Mouse (Mus musculus): ENCODE measurements around the gene Kank3. TPM values are rescaled to one million over a fixed set of nuclear protein-coding genes. Genes with fewer than 3 reads are reported as not detected.

Gene Kank3
- polyA plus RNA-seq, 1 experiment from 2014 or later, result 28.7 TPM

GRCm38 (mm10) chr17:33781124-33781977, 29.0 kb upstream of the Kank3 start, which contains the start of gene Angptl4:
Angptl4 (minus strand) TSS chr17:33781830.
- H3K27ac ChIP-seq, result peak within 1 kb of the TSS; percentile 98
- H3K9me3 ChIP-seq, result no peaks in the 10 kb centered on the region
- ATAC-seq (ENCODE audit: insufficient number of reproducible peaks, insufficient read depth, low FRiP score, low TSS enrichment, low read depth), result peak; percentile 60
- H3K4me3 ChIP-seq (replicated peaks), result peak within 1 kb of the TSS; percentile 54
- H3K36me3 ChIP-seq, result peaks cover 22% of the 10 kb centered on the region
- H3K4me1 ChIP-seq (replicated peaks), result peaks cover 51% of the 10 kb centered on the region
- peak within 1 kb of the TSS; percentile 81 for H3K4me2 ChIP-seq
- H3K9ac ChIP-seq (replicated peaks), result peak within 1 kb of the TSS; percentile 66
- H3K27me3 ChIP-seq, result no peaks in the 10 kb centered on the region
- WGBS, result 2% methylated on average over 50 of the region's 50 CpGs

- peak overlapping the region; percentile 66; the same call in 1 of the 2 replicates for H3K9ac ChIP-seq (replicated peaks)
- no peak for ATAC-seq (ENCODE audit: insufficient number of reproducible peaks, insufficient read depth, low FRiP score, low TSS enrichment, low read depth)
- no peaks in the 10 kb centered on the region for H3K9me3 ChIP-seq
- peak overlapping the region; percentile 54 for H3K4me3 ChIP-seq (replicated peaks)
- H3K4me1 ChIP-seq (replicated peaks), result peaks cover 51% of the 10 kb centered on the region
- 43% methylated on average over 4 of the region's 4 CpGs for WGBS
- peak overlapping the region; percentile 81 for H3K4me2 ChIP-seq
- H3K27ac ChIP-seq, result peak overlapping the region; percentile 98
- peaks cover 14% of the 10 kb centered on the region for H3K36me3 ChIP-seq
- no peaks in the 10 kb centered on the region for H3K27me3 ChIP-seq
Measured at GRCm38 (mm10) chr17:33782067-33782466, 28.3 kb upstream of the Kank3 start.

DNA sequence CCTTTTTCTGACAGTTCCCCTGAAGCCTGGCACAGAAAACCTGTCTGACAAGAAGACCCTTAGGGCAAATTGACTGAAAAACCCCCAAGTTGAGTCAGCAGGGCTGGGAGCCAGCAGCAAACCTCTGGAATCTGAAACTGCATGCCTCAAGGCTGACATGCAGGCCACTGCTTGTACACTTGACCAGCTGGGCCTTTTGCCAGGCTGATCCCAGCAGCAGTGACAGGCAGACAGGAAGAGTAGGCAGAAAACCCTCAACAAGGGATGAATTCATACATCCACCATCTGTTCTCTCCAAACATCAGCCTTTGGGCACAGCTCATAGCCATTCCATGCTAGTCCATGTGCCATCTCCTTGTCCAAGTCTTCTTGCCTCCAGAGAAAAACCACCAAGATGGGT, 26.9 kb upstream of the Kank3 start:
- no peak overlapping the region for H3K4me3 ChIP-seq (replicated peaks)
- no peak overlapping the region; the same call in 1 of the 2 replicates for H3K27ac ChIP-seq
- no peaks in the 10 kb centered on the region for H3K27me3 ChIP-seq
- H3K9me3 ChIP-seq, result no peaks in the 10 kb centered on the region
- peaks cover 1% of the 10 kb centered on the region for H3K36me3 ChIP-seq
- peaks cover 45% of the 10 kb centered on the region for H3K4me1 ChIP-seq (replicated peaks)
- no peak overlapping the region for H3K4me2 ChIP-seq
- no peak for ATAC-seq (ENCODE audit: insufficient number of reproducible peaks, insufficient read depth, low FRiP score, low TSS enrichment, low read depth)
- no peak overlapping the region for H3K9ac ChIP-seq (replicated peaks)

DNA sequence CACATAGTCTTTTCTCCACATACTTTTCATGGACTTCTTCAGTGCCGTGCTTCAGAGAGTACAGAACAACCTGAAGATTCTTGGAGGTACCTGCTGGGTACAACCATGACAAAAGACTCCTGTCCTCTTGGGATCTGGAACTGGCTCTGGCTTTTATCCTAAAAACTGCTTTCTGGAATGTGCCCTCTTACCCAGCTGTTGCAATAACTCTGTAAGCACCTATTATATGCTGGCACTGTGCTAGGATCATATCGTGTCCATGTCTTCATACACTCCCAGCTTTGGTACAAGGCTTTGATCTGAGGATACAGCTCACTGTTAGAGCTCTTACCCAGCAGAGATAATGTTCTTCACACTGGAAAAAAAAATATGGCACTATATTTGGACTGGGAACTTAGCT, 25.4 kb upstream of the Kank3 start:
- no peak overlapping the region for H3K27ac ChIP-seq
- no peak overlapping the region for H3K9ac ChIP-seq (replicated peaks)
- no peak overlapping the region for H3K4me2 ChIP-seq
- peaks cover 31% of the 10 kb centered on the region for H3K4me1 ChIP-seq (replicated peaks)
- H3K9me3 ChIP-seq, result no peaks in the 10 kb centered on the region
- H3K4me3 ChIP-seq (replicated peaks), result no peak overlapping the region
- no peak for ATAC-seq (ENCODE audit: insufficient number of reproducible peaks, insufficient read depth, low FRiP score, low TSS enrichment, low read depth)
- 87% methylated on average over 2 of the region's 2 CpGs for WGBS
- H3K36me3 ChIP-seq, result no peaks in the 10 kb centered on the region
- H3K27me3 ChIP-seq, result no peaks in the 10 kb centered on the region

GRCm38 (mm10) chr17:33786375-33786774, 23.9 kb upstream of the Kank3 start:
- Histone ChIP-seq H3K27ac (no peak overlapping the region), H3K9me3 (no peaks in the 10 kb centered on the region), H3K36me3 (no peaks in the 10 kb centered on the region), H3K4me3 (replicated peaks) (no peak overlapping the region), H3K4me2 (no peak overlapping the region), H3K4me1 (replicated peaks) (peaks cover 17% of the 10 kb centered on the region), H3K27me3 (no peaks in the 10 kb centered on the region), H3K9ac (replicated peaks) (no peak overlapping the region)
- no peak for ATAC-seq (ENCODE audit: insufficient number of reproducible peaks, insufficient read depth, low FRiP score, low TSS enrichment, low read depth)
- 85% methylated on average over 18 of the region's 18 CpGs for WGBS

DNA sequence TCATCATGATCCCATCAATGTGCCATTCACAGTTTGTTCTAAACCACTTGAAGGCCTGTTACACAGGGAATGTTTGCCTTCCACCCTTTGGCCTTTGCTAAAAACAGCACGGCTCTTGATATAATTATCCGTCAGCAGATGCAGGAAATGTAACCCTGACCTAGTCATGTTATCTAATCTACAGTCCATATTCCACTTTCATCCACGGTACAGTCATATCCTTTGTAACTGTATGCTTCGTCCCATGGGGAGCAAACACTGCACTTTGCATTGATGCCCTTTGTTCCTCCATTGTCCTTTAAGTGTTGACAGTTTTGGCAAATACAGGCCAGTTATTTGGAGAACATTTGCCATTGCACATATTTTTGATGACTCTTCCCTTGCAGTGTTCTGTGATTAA, 21.6 kb upstream of the Kank3 start:
- Histone ChIP-seq H3K4me3 (replicated peaks) (no peak overlapping the region), H3K4me2 (no peak overlapping the region), H3K9ac (replicated peaks) (no peak overlapping the region), H3K9me3 (no peaks in the 10 kb centered on the region), H3K27ac (no peak overlapping the region), H3K36me3 (no peaks in the 10 kb centered on the region), H3K4me1 (replicated peaks) (no peaks in the 10 kb centered on the region), H3K27me3 (no peaks in the 10 kb centered on the region)
- whole genome bisulfite sequencing, result 79% methylated on average over 4 of the region's 4 CpGs
- ATAC-seq (ENCODE audit: insufficient number of reproducible peaks, insufficient read depth, low FRiP score, low TSS enrichment, low read depth), result no peak

GRCm38 (mm10) chr17:33798306-33798705, 12.0 kb upstream of the Kank3 start:
- Histone ChIP-seq H3K9me3 (no peaks in the 10 kb centered on the region), H3K4me3 (replicated peaks) (no peak overlapping the region), H3K4me1 (replicated peaks) (no peaks in the 10 kb centered on the region), H3K27ac (no peak overlapping the region), H3K36me3 (no peaks in the 10 kb centered on the region), H3K27me3 (no peaks in the 10 kb centered on the region), H3K9ac (replicated peaks) (no peak overlapping the region), H3K4me2 (no peak overlapping the region)
- WGBS, result 55% methylated on average over 3 of the region's 3 CpGs
- ATAC-seq (ENCODE audit: insufficient number of reproducible peaks, insufficient read depth, low FRiP score, low TSS enrichment, low read depth), result no peak

GRCm38 (mm10) chr17:33799277-33799676, 11.0 kb upstream of the Kank3 start:
- H3K27me3 ChIP-seq, result no peaks in the 10 kb centered on the region
- WGBS, result 70% methylated on average over 1 of the region's 1 CpGs
- no peak overlapping the region for H3K27ac ChIP-seq
- no peaks in the 10 kb centered on the region for H3K4me1 ChIP-seq (replicated peaks)
- ATAC-seq (ENCODE audit: insufficient number of reproducible peaks, insufficient read depth, low FRiP score, low TSS enrichment, low read depth), result no peak
- no peak overlapping the region for H3K4me2 ChIP-seq
- H3K36me3 ChIP-seq, result no peaks in the 10 kb centered on the region
- H3K4me3 ChIP-seq (replicated peaks), result no peak overlapping the region
- H3K9ac ChIP-seq (replicated peaks), result no peak overlapping the region
- H3K9me3 ChIP-seq, result no peaks in the 10 kb centered on the region

DNA sequence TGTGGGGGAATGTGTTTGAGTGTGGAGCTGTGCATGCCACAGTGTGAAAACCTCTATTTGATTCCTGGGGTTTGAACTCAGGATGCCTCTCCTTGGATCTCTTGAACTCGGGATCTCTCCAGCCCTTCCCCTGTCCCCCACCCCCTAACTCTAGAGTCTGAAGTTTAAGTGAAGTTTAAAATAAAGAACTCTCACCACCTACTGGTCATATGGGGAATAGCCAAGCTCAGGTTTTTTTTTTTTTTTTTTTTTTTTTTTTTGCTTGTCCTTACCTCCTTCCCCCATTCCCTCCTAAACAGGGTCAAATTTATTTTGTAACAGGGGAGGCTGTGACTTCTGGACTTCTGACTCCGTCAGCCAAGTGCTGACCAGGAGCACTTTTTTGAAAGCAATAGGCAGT, 8.1 kb upstream of the Kank3 start:
- Histone ChIP-seq H3K9ac (replicated peaks) (no peak overlapping the region), H3K27me3 (no peaks in the 10 kb centered on the region), H3K4me2 (no peak overlapping the region), H3K9me3 (no peaks in the 10 kb centered on the region), H3K36me3 (no peaks in the 10 kb centered on the region), H3K4me3 (replicated peaks) (no peak overlapping the region), H3K27ac (no peak overlapping the region), H3K4me1 (replicated peaks) (no peaks in the 10 kb centered on the region)
- no peak for ATAC-seq (ENCODE audit: insufficient number of reproducible peaks, insufficient read depth, low FRiP score, low TSS enrichment, low read depth)
- 5% methylated on average over 2 of the region's 2 CpGs for WGBS

GRCm38 (mm10) chr17:33804205-33804604, 6.1 kb upstream of the Kank3 start:
- Histone ChIP-seq H3K36me3 (no peaks in the 10 kb centered on the region), H3K4me2 (no peak overlapping the region), H3K27me3 (no peaks in the 10 kb centered on the region), H3K4me3 (replicated peaks) (no peak overlapping the region), H3K9ac (replicated peaks) (no peak overlapping the region), H3K27ac (no peak overlapping the region), H3K9me3 (no peaks in the 10 kb centered on the region), H3K4me1 (replicated peaks) (no peaks in the 10 kb centered on the region)
- 53% methylated on average over 4 of the region's 4 CpGs for WGBS
- ATAC-seq (ENCODE audit: insufficient number of reproducible peaks, insufficient read depth, low FRiP score, low TSS enrichment, low read depth), result no peak

GRCm38 (mm10) chr17:33804745-33805144, 5.6 kb upstream of the Kank3 start:
- H3K4me3 ChIP-seq (replicated peaks), result no peak overlapping the region
- 79% methylated on average over 1 of the region's 1 CpGs for WGBS
- H3K27ac ChIP-seq, result no peak overlapping the region
- H3K27me3 ChIP-seq, result no peaks in the 10 kb centered on the region
- no peaks in the 10 kb centered on the region for H3K36me3 ChIP-seq
- no peaks in the 10 kb centered on the region for H3K9me3 ChIP-seq
- no peak overlapping the region for H3K4me2 ChIP-seq
- no peak for ATAC-seq (ENCODE audit: insufficient number of reproducible peaks, insufficient read depth, low FRiP score, low TSS enrichment, low read depth)
- H3K4me1 ChIP-seq (replicated peaks), result no peaks in the 10 kb centered on the region
- H3K9ac ChIP-seq (replicated peaks), result no peak overlapping the region

Measured in limb, embryonic 12.5 days (tissue).